Mouse (Mus musculus): ENCODE data around the gene Camsap1.

- TF ChIP-seq CTCF (IDR thresholded peaks at IDR 0.05; ENCODE audit: control insufficient read depth, insufficient read depth, insufficient replicate concordance, low read depth, low read length) (no peak), POLR2A (IDR thresholded peaks at IDR 0.05; ENCODE audit: control insufficient read depth, low read depth, low read length) (no peak)
Measured at GRCm38 (mm10) chr2:26013674-26014073, 30.6 kb upstream of the Camsap1 start.

Measured in testis, adult 2 months (tissue).